Mouse (Mus musculus) hindlimb bud, embryonic 11.5 days (tissue): Measurements from ENCODE around the gene Clca2.
A peak's percentile ranks its signal among the peaks of the same experiment; 100 is the strongest.
"Not testable (repeated sequence)": the region's sequence is repeated elsewhere in the genome, so short reads cannot be mapped to it uniquely, and the experiment has no call there.

ENCODE experiments used
- DNase-seq: peaks from one replicate; pipeline ENCODE4 v3.0.0-alpha.2; 2012; ENCODE audit warnings: low read depth, low spot score; ENCODE audit errors: extremely low spot score

The Clca2 gene

DNA sequence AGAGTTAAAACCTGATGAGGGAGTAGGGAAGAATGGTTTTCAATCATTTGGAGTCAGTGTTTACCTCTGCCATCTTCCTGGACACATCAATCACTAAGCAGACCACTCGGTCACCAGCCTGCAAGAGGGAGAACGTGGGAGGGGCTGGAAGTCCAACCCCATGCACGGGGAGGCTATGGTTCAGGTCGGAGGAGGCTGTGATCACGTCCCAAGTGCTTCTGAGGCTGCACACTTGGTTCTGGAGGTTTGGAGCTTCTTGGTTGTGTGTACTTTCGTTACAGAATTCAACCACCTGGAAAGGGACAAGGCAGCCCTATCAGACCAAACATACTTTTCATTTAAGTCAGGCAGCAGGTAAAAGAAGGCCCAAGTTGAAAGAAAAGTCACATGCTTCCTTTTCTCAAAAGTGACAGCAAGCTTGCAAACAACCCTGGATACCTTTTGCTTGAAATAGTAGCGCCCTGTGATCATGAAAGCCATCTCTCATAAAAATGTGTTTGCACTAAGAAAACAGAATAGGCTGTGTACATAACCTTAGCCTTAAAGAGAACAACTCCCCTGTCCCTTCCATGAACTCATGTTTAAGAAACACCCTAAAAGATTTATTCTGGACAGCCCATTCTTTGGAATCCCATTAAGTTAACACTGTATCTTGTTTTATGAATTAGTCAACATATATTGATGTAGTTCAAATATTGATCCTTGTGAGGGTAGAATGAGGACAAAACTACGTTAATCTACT is 11.2 kb downstream of the Clca2 start:
- DNase-seq, result no peak

- no peak for DNase-seq
Measured at GRCm38 (mm10) chr3:145086180-145086579, 13.1 kb downstream of the Clca2 start.

GRCm38 (mm10) chr3:145083081-145083480 is 16.2 kb downstream of the Clca2 start:
- DNase-seq, result no peak

DNA sequence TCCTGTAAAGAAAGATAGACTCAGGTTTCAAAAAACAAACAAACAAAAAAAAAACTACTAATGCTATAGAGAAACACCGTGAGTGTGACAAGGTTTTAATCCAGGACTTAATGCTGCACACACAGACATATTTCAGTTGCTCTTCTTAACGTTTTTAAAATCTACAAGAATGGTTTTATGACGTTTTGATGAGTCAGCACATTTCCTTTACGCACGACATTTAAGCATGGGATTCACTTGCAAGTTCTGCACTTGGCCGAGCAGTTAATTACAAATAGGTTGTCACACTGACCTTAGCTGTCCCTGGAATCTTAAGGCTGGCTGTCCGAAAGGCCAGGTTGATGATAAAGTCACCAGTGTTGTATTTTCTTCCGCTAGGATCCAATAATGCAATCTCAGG is 18.3 kb downstream of the Clca2 start:
- DNase-seq, result no peak

DNA sequence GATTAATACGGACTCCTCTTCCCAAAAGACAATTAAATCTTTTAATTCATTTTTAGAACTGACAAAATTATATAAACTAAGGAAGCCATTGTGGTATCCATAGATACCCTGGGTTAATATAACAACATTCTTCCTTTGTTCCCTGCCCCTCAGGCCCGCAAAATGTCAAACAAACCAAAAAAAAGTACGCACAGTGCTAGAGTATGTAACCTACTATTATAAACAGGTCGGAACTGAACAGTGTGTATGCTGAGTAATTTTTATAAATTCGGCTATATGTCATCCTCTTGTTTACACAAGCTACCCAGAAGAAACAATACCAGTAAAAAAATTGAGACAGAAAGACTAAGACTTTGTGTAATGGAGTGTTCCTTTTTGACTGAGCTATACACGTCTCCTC is 20.8 kb downstream of the Clca2 start:
- no peak for DNase-seq

- no peak for DNase-seq
Measured at GRCm38 (mm10) chr3:145072339-145072738, 26.9 kb downstream of the Clca2 start.

DNA sequence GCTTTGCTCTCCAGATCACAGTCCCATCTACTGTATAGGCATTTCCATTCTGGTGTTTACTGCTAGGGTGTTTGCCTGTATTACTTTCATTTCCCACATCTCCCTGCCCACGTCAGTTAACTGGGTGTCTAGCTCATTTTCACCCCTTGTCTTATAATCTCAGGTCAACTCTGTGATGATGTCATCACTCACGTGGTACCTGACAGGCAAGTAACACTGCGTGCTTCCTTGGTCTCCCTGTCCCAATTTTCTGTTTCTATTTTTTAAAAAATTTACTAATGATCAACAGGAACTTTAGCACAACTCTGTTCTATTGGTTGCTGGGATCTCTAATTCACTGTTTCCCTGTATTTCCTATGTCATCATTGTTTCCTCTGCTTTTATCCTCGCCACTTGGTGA is 30.3 kb downstream of the Clca2 start:
- no peak for DNase-seq

GRCm38 (mm10) chr3:145055138-145055537 is 44.1 kb downstream of the Clca2 start:
- not testable (repeated sequence) for DNase-seq

DNA sequence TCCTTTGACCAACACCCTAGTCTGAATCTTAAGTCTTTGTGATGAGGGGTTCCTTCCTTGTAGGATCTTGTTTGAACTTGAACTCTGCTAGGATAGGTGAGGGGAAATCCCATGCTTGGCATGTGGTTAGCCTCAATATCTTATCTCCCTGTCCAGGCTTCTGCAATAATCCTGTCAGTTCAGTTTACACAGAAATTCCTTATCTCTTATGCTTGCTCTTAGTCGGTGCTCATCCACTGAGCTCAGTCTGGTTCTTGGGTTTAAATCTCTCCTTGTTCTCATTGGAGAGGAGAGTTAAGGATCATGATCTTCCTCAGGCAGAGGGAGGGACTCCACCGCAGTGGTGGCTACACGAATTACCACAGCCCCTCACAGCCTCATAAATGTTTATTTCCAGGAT is 49.4 kb downstream of the Clca2 start:
- no peak for DNase-seq

- DNase-seq, result no peak
Measured at GRCm38 (mm10) chr3:145038813-145039212, 60.4 kb downstream of the Clca2 start.

GRCm38 (mm10) chr3:145032676-145033075 is 66.6 kb downstream of the Clca2 start, which contains the start of gene Clca1:
TSS of gene Clca1 (minus strand) at chr3:145032776.
- DNase-seq, result no peak

DNA sequence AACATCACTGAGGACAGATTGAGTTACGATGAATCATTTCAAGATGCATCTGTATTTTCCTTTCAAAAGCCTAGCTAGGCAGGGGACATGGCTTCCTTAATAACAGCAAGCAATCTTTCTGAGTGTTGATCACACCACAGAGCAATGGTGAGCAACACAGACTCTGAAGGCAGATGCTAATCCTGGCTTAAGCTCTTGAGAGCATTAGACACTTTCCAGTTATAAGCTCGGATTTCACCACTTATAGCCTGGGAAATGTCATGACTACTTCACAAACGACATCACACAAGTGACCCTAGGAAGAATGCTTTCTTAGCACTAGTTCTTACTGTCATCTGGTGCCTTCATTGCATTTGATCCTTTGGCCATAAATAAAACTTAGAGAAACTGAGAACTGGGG is 71.2 kb downstream of the Clca2 start:
- no peak for DNase-seq

- peak; percentile 30 for DNase-seq
Measured at GRCm38 (mm10) chr3:145026750-145027149, 72.5 kb downstream of the Clca2 start.
